Mouse (Mus musculus) megakaryocyte, embryonic 14.5 days (primary cell): ENCODE results near the gene Otx2. TPM values are rescaled to one million over a fixed set of nuclear protein-coding genes. Genes with fewer than 3 reads are reported as not detected.

ENCODE experiments used
- H3K27me3 ChIP-seq: replicated peaks from 2 replicates; pipeline ENCODE3; 2012; ENCODE audit warnings: inconsistent platforms
- H3K36me3 ChIP-seq: replicated peaks from 2 replicates; pipeline ENCODE3; 2012; ENCODE audit warnings: low read length, inconsistent platforms, mixed read lengths
- H3K4me1 ChIP-seq: 2 replicates; pipeline ENCODE4 v1.6.1; 2012; ENCODE audit warnings: inconsistent platforms
- H3K4me3 ChIP-seq: replicated peaks from 2 replicates; pipeline ENCODE3; 2012; ENCODE audit warnings: moderate library complexity, mild to moderate bottlenecking, inconsistent platforms
- H3K9me3 ChIP-seq: 2 replicates; pipeline ENCODE4 v1.6.1; 2012; ENCODE audit warnings: inconsistent platforms
- FLI1 ChIP-seq: IDR thresholded peaks from 2 replicates; pipeline ENCODE4 v1.6.1; 2012; ENCODE audit warnings: low read length, inconsistent platforms, mixed read lengths
- GATA1 ChIP-seq: IDR thresholded peaks from 3 replicates; pipeline ENCODE4 v1.6.1; 2012; ENCODE audit warnings: mixed read lengths, low read length, inconsistent platforms, borderline replicate concordance
- polyA plus RNA-seq: library from polyadenylated mRNA; stranded (reverse); fragments of >175 nt; gene quantifications from 2 replicates; pipeline ENCODE4 v1.2.3, GENCODE M21; 2012; ENCODE audit warnings: low replicate concordance; ENCODE audit not compliant: insufficient read depth

Otx2 gene
- not detected in 2 replicates for polyA plus RNA-seq

- TF ChIP-seq FLI1 (no peak), GATA1 (no peak)
- H3K36me3 ChIP-seq: no peaks in the 10 kb centered on the region
- H3K9me3 ChIP-seq: peaks cover 5% of the 10 kb centered on the region; the same call in 1 of the 2 replicates
- no peak within 1 kb of the TSS for H3K4me3 ChIP-seq
- peaks cover 64% of the 10 kb centered on the region for H3K27me3 ChIP-seq
- H3K4me1 ChIP-seq: peaks cover 5% of the 10 kb centered on the region
These were observed at the start of gene Otx2 for GRCm38 (mm10) chr14:48673541-48673940. Otx2 (minus strand) TSS chr14:48673819.

GRCm38 (mm10) chr14:48722763-48723162 lies 49.1 kb upstream of the Otx2 start:
- Histone ChIP-seq H3K36me3 (no peaks in the 10 kb centered on the region), H3K4me3 (no peak overlapping the region), H3K4me1 (no peaks in the 10 kb centered on the region), H3K27me3 (no peaks in the 10 kb centered on the region), H3K9me3 (peaks cover 3% of the 10 kb centered on the region; the same call in 1 of the 2 replicates)
- TF ChIP-seq FLI1 (no peak), GATA1 (no peak)

GRCm38 (mm10) chr14:48719296-48719695 lies 45.7 kb upstream of the Otx2 start:
- no peaks in the 10 kb centered on the region for H3K27me3 ChIP-seq
- H3K9me3 ChIP-seq: peaks cover 3% of the 10 kb centered on the region; the same call in 1 of the 2 replicates
- H3K36me3 ChIP-seq: no peaks in the 10 kb centered on the region
- TF ChIP-seq FLI1: no peak
- no peak for TF ChIP-seq GATA1
- H3K4me1 ChIP-seq: no peaks in the 10 kb centered on the region
- no peak overlapping the region for H3K4me3 ChIP-seq

GRCm38 (mm10) chr14:48717632-48718279 lies 44.1 kb upstream of the Otx2 start:
- no peaks in the 10 kb centered on the region for H3K36me3 ChIP-seq
- H3K27me3 ChIP-seq: no peaks in the 10 kb centered on the region
- no peaks in the 10 kb centered on the region for H3K4me1 ChIP-seq
- no peak overlapping the region for H3K4me3 ChIP-seq
- TF ChIP-seq FLI1: no peak
- TF ChIP-seq GATA1: no peak
- peaks cover 8% of the 10 kb centered on the region for H3K9me3 ChIP-seq

GRCm38 (mm10) chr14:48716456-48716855 lies 42.8 kb upstream of the Otx2 start:
- no peaks in the 10 kb centered on the region for H3K4me1 ChIP-seq
- no peaks in the 10 kb centered on the region for H3K27me3 ChIP-seq
- H3K9me3 ChIP-seq: peaks cover 8% of the 10 kb centered on the region
- TF ChIP-seq GATA1 (no peak), FLI1 (no peak)
- H3K36me3 ChIP-seq: no peaks in the 10 kb centered on the region
- no peak overlapping the region for H3K4me3 ChIP-seq

GRCm38 (mm10) chr14:48710871-48711370 lies 37.3 kb upstream of the Otx2 start:
- H3K4me3 ChIP-seq: no peak overlapping the region
- H3K27me3 ChIP-seq: peaks cover 8% of the 10 kb centered on the region
- peaks cover 4% of the 10 kb centered on the region for H3K9me3 ChIP-seq
- H3K4me1 ChIP-seq: no peaks in the 10 kb centered on the region
- no peak for TF ChIP-seq GATA1
- TF ChIP-seq FLI1: no peak
- no peaks in the 10 kb centered on the region for H3K36me3 ChIP-seq

- Histone ChIP-seq H3K4me1 (no peaks in the 10 kb centered on the region), H3K9me3 (peaks cover 4% of the 10 kb centered on the region), H3K36me3 (no peaks in the 10 kb centered on the region), H3K27me3 (peaks cover 8% of the 10 kb centered on the region), H3K4me3 (no peak overlapping the region)
- TF ChIP-seq FLI1: no peak
- no peak for TF ChIP-seq GATA1
These were observed 36.6 kb upstream of the Otx2 start for GRCm38 (mm10) chr14:48710062-48710870.

- TF ChIP-seq FLI1: no peak
- no peak for TF ChIP-seq GATA1
- peaks cover 8% of the 10 kb centered on the region for H3K27me3 ChIP-seq
- peaks cover 4% of the 10 kb centered on the region for H3K9me3 ChIP-seq
- no peak overlapping the region for H3K4me3 ChIP-seq
- H3K4me1 ChIP-seq: no peaks in the 10 kb centered on the region
- H3K36me3 ChIP-seq: no peaks in the 10 kb centered on the region
These were observed 35.9 kb upstream of the Otx2 start for GRCm38 (mm10) chr14:48709371-48710061.

GRCm38 (mm10) chr14:48707844-48708383 lies 34.3 kb upstream of the Otx2 start:
- Histone ChIP-seq H3K27me3 (peaks cover 8% of the 10 kb centered on the region), H3K4me3 (no peak overlapping the region), H3K36me3 (no peaks in the 10 kb centered on the region), H3K4me1 (no peaks in the 10 kb centered on the region), H3K9me3 (no peaks in the 10 kb centered on the region)
- TF ChIP-seq GATA1 (no peak), FLI1 (no peak)
